Mouse (Mus musculus) T-helper 2 cell (primary cell): ENCODE results near the gene Fkbp2.

Experiments
- in situ Hi-C: fragments of 300-600 bp; cut with MboI, MseI; formaldehyde crosslinking; loops from one replicate; pipeline ENCODE4 v1.15.1; 2025; ENCODE audit warnings: high pct_unique_total_duplicates

The Fkbp2 gene

DNA sequence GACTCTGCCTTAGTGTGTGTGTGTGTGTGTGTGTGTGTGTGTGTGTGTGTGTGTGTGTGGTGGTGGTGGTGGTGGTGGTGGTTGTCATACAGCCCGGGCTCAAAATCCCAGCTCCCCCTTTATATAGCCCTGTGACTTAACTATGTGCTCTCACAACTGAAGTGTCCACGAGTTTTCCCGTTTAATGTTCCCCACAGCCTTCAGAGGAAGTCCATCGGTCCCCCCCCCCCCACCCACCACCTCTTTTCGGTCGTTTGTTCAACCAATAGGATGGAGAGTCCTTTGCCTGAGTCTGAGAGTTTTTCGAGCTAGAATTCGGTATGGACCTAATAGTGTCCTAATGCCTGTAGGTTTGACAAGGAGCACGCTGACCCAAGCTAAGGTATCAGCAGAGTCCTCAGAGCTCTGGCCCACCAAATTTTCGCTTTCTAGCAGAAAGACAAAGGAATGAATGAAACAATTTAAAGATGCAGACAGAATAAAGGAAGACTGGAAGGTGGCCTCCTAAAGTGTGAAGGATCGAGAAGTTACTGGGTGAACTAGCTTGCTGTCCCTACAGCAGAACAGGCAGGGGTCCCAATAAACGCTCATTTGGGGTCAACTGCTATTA is 6.6 kb downstream of the Fkbp2 start:
- in situ Hi-C loops: no loop called here

DNA sequence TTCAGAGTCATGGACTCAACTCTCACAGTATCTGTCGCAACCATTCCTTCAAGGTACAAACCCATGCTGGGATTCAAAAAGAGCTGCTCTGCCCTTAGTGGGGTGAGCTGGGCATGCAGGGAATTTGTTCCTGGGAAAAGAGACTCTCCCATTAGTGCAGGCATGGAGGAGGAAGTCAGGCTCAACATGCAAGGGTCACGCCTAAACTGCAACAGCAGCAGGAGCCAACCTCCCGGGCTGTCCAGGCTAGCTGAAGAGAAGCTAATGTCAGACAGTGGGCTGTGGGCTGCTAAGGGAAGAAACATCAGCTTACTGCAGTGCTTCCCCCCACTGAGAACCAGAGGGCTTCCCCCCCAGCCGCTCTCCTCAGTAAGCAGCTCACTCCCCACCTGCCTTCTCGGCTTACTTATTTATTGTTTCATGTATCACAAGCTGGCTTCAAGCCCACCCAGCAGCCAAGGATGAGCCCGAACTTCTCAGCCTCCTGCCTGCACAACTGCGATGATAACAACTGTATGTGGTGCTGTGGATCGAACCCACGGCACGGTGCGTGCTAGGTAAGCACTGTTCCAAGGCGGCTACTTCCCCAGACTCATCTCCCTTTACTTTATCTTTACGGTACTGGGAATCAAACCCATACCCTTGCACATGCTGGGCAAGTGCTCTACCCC is 7.9 kb downstream of the Fkbp2 start:
- in situ Hi-C loops: no loop called here

DNA sequence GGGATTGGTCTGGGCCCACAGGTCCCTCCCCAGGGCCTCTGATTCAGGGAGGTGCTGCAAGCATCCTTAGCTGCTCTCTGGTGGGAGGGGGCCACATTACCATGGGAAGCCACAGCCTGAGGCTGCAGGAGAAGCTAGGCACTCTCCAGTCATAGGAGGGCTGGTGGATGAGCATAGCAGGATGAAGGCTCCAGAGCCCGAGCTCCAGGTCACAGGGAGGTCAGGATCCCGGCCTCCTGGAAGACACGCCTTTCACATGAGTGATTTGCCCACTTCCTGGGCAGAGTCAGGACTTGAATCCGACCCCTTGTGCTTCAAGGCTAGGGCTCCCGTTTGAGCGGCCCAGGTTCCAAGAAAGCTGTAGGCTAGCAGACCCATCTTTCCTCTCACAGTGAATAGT is 8.7 kb downstream of the Fkbp2 start:
- in situ Hi-C loops: no loop called here

DNA sequence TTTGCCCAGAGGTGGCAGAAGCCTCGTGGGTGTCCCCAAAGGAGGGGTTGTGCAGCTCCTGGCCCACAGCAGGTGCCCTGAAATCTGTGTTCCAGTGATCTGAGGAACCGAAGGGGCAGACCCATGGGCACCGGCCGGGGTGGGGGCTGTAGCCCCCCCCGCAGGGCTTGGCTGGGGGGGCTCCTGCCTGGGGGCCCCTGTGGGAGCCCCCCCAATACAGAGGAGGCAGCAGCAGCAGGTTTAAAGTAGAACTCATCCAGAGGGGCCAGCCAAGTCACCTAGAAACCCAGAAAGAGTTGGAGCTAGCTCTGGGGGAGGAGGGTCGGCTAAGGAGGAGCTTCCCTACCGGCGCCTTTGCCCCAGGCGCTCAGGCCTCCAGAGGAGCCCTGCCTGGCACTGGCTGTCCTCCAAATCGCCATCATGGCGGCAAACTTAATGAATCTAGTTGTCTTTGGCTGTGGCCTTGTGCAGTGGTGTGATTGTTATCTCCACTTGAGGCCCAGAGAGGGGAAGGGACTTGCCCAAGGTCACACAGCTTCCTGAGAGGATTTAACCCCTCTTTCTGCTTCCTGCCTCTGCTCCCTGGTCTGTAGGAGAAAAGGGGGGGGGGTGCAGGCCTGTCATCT is 9.7 kb downstream of the Fkbp2 start:
- in situ Hi-C loops: no loop called here

DNA sequence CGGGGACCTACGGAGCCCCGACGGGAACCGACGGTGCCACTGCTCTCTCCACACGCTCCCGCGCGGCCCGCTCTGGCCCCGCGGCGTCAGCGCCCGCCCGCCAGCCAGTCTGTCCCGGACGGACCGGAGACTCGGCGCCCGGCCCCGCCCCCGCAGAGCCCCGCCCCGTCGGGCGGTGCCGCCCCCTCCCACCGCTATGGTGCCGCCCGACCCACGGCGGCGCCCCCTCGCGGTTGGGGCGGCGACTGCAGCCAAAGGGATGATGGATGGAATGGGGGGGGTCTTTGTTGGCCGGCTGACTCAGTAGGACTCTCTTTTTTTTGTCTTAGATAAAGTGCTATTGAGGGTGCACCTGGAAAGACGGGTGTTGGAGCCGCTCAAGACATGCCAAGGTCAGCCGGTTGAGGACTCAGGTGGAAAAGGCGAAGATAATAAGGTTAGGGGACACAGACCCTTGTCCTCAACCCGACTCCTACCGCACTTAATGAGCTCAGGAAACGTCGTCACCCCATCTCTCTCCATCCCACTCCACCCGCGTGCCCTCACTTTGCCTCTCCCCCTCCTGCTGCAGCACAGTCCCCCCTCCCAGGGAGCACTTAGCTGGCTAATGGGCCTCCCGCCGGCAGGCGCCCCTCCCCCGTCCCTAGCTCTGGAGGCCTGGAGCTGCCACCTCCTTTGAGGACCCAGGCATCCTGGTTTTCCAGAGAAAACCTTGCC is 10.5 kb downstream of the Fkbp2 start:
- in situ Hi-C loops: no loop called here

DNA sequence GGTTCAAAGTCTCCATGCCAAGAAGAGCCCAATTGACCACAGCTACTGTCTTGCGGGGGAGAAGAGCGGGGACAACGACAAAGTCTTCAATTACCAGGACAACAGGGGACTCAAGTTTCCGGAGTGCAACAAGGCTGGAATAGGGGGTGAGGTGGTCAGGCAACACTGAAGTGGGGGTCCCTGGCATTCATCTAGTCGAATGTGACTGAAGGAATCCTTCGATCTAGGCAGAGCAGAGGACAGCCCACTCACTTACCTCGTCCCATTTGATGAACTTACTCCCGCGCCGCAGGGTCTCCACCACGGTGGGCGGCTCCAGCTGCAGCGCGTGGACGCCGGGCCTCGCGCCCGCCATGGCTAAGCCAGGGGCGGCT is 11.0 kb downstream of the Fkbp2 start:
- in situ Hi-C loops: no loop called here

DNA sequence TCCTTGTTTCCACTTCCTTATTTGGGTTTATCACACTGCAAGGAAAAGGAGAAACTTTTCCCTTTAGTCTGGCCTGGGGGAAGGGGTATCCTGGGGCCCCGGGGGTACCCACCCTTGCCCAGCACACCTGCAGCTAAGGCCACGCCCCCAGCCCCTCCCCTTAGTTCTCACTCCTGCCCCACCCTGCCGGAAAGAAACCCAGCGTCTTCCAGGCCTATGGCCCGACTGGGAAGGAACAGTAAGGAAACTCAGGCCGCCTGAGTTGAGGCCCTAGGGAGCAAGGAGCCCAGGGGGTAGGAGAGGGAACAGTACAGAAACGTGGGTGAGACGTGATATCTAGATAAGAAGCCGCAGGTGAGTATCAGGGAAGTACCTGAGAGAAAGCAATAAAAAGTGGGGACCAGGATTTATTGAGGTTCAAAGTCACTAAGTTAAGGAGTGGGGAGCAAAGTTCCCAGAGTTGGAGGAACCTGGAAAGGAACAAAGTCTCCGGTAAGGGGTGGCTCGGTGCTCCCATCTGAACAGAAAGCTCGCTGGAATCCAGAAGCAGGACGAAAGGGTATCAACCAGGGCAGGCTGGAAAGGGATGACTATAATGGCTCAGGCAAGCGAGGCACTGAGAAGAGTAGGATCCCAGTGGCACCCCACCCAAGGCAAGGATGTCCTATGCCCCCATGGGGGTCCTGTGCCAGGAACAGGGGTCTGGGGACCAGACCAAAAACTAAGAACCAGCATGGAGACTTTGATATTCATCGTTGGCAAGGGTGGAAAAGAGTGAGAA is 11.6 kb downstream of the Fkbp2 start:
- in situ Hi-C loops: no loop called here

DNA sequence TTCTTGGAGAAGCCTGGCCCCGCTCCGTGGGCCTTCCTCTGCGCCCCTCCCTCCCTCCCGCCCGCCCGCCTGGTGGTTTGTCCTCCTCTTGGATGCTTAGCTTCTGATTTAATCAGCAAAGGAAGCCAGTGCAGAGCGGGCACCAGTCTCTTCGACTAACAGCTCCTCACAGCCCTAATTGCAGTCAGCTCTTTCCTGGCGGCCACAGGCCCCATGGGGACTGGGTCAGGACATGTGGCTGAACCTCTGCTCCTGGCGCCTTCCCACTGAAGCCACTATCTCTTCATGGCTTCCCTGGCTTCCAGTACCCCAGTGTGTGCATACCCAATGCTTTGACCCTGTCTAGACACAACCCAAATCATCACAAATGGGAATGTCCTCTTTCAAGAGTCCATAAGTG is 23.8 kb downstream of the Fkbp2 start:
- in situ Hi-C loops: no loop called here

DNA sequence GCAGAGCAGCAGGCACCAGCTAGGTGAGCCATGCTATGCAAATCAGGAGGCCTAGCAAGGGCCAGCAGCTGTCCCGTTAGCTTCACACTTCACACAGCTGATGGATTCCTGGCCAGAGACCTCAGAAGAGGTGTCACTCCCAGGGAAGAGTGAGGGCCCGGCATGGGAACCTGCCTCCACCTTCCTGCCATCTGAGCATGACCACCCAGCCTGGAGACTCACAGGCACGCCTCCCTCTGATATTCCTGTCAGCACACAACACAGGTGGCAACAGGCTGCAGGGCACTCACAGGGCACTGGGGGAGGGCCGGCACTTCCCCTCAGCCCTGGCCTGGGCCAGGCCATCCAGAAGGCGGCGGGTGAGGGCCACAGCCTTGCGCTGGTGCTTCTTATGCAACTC is 24.9 kb downstream of the Fkbp2 start:
- in situ Hi-C loops: no loop called here

DNA sequence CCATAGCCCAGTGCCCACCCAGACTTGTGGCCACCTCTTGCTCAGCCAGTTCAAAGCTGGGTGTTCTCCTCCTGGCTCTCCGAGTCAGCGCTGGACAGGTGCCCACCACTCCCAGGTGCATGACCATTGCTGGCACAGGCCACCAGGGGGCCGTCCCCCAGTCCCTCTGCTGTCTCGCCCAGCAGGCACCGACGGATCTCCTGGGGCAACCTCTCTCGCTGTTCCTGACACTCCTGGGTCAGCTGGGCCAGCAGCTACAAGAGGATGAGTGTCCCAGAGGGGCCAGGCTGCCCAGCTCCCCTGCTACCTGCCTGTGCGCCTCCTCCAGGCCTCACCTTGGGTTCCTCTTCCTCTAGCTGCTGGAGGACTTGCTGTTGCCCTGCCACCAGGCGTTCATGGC is 26.3 kb downstream of the Fkbp2 start:
- in situ Hi-C loops: no loop called here

DNA sequence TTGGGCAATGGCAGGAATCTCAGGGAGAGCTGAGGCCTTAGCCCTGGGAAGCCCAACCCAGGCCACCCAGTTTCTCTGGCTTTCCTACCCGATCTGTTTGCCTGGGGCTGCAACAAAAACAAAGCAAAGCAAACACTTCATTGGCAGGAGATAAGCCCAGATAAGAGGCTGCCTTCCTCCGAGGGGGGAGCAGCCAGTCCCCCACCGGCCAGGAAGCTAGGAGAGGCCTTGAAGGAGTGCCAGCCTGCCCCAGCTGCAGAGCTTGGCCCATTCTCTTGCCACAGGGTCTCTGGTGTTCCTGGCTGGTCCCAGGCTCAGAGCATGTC is 27.6 kb downstream of the Fkbp2 start:
- in situ Hi-C loops: no loop called here

DNA sequence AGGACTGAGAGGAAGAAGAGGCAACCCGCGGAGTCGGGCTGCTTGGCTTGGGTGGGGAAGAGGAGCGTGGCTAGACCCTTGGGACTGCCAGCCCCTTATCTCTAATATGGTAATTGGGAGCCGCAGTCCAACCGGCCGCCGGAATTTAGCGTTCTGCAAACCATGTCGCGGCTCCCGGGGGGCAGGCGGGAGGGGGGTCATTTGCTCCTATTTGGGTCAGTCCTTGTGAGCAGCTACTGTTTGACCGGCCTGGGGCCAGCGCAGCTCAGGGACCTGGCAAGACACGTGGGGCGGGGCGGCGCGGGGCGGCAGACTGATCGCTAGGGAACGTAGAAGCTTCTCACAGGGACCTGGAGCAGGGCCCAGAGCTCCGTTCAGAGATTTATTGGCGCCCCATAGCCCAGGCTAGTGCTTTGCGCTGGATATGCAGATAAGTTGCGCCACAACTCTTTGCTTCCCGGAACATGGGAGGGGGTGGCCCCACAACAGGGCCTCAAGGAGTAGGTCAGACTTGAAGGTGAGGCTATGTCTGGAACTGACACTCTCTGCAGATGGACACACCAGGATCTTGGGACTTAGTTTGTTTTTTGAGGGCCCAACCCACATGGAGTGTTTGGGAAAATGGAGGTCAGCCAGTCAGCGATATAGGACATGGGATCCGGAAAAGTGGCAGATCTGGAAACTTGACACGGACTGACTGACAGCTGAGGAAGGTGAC is 28.1 kb downstream of the Fkbp2 start:
- in situ Hi-C loops: no loop called here

DNA sequence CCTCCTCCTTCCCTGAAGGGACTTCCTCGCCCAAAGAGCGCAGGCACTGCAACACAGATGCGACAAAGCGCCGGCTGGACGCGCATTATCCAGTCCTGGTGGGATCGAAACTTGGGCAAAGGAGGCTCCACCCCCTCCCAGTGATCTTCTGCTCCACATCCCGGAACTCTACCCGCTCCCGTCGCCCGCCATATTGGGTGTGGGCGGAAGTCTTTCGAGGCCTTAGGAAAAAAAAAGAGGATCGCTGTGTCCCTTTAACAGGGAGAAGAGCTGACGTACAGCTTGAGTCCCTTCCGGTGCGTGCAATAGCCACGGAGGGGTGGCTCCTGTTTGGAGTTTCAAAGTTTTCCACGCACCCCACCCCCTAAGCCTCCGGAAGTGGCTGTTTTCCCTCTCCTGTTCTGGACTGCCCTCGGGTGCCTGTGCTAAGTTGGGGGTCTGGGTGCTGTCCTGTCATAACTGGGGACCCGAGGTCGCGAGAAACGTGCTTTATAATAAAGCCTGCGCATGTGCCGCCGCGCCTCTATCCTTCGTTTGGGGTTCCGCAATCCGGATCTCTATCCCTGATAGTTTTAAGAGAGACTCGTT is 28.8 kb downstream of the Fkbp2 start:
- in situ Hi-C loops: no loop called here

DNA sequence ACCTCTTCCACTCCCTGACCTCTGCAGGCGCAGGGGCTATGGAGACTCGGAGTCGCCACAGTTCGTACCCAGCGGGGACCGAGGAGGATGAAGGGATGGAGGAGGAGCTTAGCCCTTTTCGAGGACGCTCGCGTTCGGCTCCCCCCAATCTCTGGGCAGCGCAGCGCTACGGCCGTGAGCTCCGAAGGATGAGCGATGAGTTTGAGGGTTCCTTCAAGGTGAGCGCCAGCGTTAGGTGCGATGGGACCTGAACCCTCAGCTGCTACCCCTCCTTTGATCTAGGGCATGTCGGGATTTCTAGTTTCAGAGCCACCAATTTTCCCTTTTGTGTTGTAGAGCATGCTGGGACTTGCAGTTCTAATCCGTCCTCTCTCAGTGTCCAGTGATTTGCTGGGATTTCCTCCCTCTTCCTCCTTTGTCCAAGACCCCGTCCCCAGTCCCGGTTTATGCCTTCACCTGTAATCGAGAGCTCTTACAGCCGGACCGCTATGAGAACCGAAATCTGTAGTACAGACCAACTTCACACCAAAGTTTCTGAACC is 29.6 kb downstream of the Fkbp2 start:
- in situ Hi-C loops: no loop called here

DNA sequence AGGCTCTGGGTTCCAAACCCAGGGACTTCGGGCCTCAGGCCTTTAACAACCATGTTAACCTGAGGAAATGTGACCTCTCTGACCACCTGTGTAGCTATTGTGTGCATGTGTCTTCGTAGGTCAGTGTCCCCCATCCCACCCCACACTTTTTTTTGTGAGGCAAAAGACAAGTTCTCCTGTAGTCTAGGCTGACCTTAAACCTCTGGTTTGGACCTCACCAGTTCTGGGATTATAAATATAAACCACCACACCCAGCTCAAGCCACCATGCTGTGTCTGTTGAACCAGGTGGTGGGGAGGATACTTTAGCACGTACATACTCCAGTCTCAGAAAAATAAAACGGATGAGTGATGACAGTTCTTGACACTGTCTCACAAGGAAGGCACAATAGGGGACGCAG is 30.4 kb downstream of the Fkbp2 start:
- in situ Hi-C loops: no loop called here

DNA sequence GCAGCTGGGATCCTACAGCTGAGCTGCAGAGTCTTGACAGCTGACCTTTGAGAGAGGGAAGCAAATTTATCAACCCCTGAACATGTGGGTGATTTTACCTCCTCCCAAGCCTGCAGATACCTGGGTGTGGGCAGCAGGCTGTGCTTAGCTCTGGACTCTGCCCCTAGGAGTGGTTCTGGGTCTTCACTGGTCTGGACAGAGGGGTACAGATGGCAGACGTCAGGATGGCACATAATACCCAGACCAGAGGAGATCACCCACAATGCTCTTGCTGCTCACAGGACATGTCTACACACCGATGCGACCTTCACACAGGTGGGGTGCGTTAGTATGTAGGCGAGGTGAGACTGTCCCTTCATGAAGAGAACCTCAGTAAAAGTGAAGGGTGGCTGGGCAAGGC is 30.8 kb downstream of the Fkbp2 start:
- in situ Hi-C loops: no loop called here

DNA sequence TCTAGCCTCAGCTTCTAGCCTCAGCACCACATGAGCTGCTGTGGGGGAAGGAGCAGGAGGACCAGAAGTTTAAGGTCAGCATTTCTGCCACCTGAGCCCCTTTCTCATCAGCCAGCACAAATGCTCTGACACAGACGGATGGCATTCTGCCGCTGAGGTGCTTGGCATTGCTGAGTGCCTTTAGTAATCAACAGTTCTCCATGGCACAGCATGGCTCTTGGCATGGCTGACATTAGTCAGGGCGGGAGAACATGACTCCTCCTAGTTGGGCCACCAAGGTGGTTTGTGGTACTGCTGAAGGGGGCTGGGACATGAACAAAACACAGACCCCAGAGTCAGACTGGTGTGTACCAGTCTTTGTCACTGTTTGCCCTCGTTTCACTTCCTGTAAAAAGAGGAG is 32.1 kb downstream of the Fkbp2 start:
- in situ Hi-C loops: no loop called here

DNA sequence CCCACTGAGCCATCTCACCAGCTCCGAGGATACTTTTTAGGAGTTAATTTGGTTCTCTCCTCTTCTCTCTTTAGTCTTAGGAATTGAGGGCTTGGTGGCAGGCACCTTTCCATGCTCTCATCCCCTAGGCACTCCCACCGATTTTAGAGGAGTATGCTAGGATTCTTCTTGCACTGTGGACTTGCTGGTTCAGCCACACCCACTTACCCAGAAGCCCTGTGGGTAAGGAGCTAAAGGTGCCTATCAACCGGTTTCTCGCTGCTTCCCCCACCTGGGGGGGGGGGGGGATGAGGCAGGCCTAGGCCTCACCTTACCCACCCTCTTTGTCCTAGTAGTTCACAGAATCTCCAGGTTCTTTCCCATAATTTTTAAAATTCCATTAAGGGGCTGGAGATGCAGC is 32.6 kb downstream of the Fkbp2 start:
- in situ Hi-C loops: no loop called here

DNA sequence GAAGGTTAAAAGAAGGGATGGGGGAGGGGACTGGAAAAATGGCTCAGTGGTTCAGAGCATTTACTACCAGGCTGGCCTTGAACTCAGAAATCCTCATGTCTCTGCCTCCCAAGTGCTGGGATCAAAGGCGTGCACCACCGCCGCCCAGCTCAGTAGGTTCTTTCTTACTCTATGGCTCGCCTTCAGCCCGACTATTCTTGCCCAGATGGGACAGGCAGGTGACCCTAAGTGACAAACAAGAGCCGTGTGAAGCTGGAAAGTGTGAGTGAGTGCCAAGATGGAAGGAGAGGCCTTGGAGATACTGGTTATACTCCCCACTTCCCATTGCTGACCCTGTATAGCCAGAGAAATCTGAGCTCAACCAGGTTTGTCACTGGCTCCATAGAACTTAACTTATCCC is 36.6 kb downstream of the Fkbp2 start:
- in situ Hi-C loops: no loop called here

DNA sequence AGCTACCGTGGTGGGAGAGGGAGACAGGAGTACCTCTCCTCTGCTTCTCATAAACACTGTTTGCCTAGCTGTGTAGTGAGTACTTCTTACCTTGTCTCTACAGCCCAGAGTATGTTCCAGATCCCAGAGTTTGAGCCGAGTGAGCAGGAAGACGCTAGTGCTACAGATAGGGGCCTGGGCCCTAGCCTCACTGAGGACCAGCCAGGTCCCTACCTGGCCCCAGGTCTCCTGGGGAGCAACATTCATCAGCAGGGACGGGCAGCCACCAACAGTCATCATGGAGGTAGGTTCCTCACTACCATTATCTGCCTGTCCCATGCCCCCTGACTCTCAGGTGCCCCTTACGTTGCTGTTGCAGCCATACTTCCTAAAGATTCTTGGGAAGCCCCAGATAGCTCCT is 37.5 kb downstream of the Fkbp2 start:
- in situ Hi-C loops: no loop called here

DNA sequence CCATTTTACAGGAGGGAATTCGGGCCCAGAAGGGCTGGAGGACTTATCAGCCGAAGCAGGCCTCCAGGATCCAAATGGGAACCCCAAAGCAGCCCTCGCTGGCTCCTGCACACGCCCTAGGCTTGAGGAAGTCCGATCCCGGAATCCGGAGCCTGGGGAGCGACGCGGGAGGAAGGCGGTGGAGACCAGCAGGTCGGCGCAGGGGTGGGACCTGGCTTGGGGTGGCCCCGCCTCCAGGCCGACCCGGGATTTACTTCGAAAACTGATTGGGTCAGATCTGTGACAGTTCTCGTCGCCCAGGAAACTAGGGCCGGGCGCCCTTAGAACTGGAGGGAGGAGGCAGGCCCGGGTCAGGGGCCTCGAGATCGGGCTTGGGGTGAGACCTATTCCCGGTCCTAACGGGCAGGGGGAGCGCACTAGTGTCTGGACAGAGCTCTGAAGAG is 38.0 kb downstream of the Fkbp2 start, which contains the start of gene Gpr137:
Gpr137 (minus strand) TSS at position 232 of the 443 bp plus-strand sequence.
- in situ Hi-C loops: no loop called here
